Mouse (Mus musculus) megakaryocyte, embryonic 14.5 days (primary cell): ENCODE data around the gene Fbxl17. TPM values are rescaled to one million over a fixed set of nuclear protein-coding genes. Genes with fewer than 3 reads are reported as not detected.

Source experiments
- H3K27me3 ChIP-seq: replicated peaks from 2 replicates; pipeline ENCODE3; 2012; ENCODE audit warnings: inconsistent platforms
- H3K36me3 ChIP-seq: replicated peaks from 2 replicates; pipeline ENCODE3; 2012; ENCODE audit warnings: low read length, inconsistent platforms, mixed read lengths
- H3K4me1 ChIP-seq: 2 replicates; pipeline ENCODE4 v1.6.1; 2012; ENCODE audit warnings: inconsistent platforms
- H3K4me3 ChIP-seq: replicated peaks from 2 replicates; pipeline ENCODE3; 2012; ENCODE audit warnings: moderate library complexity, mild to moderate bottlenecking, inconsistent platforms
- H3K9me3 ChIP-seq: 2 replicates; pipeline ENCODE4 v1.6.1; 2012; ENCODE audit warnings: inconsistent platforms
- FLI1 ChIP-seq: IDR thresholded peaks from 2 replicates; pipeline ENCODE4 v1.6.1; 2012; ENCODE audit warnings: low read length, inconsistent platforms, mixed read lengths
- GATA1 ChIP-seq: IDR thresholded peaks from 3 replicates; pipeline ENCODE4 v1.6.1; 2012; ENCODE audit warnings: mixed read lengths, low read length, inconsistent platforms, borderline replicate concordance
- polyA plus RNA-seq: library from polyadenylated mRNA; stranded (reverse); fragments of >175 nt; gene quantifications from 2 replicates; pipeline ENCODE4 v1.2.3, GENCODE M21; 2012; ENCODE audit warnings: low replicate concordance; ENCODE audit not compliant: insufficient read depth

Gene Fbxl17
- 9.0 and 12.7 TPM in 2 replicates for polyA plus RNA-seq

DNA sequence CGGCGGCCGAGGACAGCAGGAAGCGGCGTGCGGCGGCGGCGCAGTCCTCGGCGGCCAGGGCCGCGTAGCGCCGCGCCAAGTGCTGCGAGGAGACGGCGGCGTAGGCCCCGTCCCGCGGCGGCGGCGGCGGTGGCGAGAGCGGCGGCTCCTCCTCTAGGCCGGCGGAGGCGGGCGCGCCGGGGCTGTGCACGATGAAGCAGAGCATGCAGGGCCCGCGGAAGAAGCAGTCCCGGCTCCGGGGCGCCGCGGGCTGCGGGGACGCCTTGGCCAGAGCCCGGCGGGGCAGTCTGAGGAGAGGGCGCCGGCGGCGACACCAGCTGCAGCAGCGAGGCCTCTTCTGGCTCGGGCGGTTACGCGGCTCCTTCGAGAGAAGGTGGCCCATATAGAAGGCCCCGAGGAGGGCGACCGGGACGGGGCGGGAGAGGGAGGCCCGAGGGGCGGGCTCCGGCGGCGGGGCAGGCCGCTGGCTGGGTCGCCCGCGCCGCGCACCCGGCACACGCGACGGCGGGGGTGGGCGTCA is at the start of gene Fbxl17:
TSS of gene Fbxl17 (minus strand) at position 382 of the 520 bp plus-strand sequence.
- TF ChIP-seq FLI1: no peak
- TF ChIP-seq GATA1: no peak
- no peaks in the 10 kb centered on the region for H3K9me3 ChIP-seq
- H3K4me1 ChIP-seq: peaks cover 48% of the 10 kb centered on the region
- peak within 1 kb of the TSS; percentile 95 for H3K4me3 ChIP-seq
- peaks cover 6% of the 10 kb centered on the region for H3K36me3 ChIP-seq
- H3K27me3 ChIP-seq: no peaks in the 10 kb centered on the region

DNA sequence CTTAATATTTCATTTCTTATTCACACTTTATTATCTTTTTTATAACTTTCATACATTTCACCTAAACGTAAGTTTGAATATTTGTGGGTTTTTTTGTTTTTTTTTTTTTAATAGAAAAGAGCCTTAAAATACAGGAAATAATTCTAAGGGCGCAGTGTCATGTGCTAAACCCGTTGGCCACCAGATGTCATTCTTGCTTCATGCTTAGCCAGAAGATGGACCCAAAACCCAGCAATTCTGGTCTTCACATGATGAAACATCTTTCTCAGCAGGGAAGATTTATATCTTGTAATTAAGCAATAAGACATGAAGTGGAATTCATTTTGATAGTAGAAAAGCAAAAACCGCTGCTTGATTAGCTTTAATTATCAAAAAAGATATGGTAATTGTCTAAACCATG is 47.6 kb upstream of the Fbxl17 start:
- Histone ChIP-seq H3K4me3 (no peak overlapping the region), H3K27me3 (no peaks in the 10 kb centered on the region), H3K4me1 (no peaks in the 10 kb centered on the region), H3K9me3 (peaks cover 26% of the 10 kb centered on the region), H3K36me3 (no peaks in the 10 kb centered on the region)
- no peak for TF ChIP-seq GATA1
- no peak for TF ChIP-seq FLI1

DNA sequence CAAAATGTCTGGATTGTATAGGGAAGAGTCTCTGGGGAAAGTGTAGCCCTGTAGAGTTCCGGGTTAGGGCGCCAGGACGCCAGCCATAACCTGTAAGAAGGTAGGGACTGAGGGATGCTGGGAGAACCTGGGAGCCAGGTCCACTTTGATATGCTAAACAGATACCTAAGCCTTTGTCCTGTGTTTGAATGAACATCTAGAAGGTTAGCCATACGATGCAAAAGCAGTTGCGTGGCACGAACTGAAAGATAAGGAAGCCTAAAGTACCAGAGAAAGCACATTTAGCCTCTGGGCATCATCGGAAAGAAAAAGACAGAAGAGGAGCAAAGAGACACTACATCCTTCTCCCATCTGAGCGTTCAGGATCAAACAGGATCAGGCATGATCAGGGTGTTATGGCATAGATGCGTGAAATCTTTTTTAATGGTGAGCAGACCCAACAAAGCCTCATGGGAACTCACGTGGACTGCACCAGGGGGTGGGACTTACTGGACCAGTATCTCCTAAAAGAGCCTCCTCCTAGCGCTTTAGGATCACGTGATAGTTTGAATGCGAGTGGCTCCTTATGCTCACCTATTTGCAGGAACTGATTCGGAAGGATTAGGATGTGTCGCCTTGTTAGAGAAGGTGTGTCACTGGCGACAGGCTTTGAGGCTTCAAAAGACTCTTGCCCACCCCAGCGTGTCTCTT is 34.9 kb upstream of the Fbxl17 start:
- Histone ChIP-seq H3K4me1 (no peaks in the 10 kb centered on the region), H3K36me3 (no peaks in the 10 kb centered on the region), H3K4me3 (no peak overlapping the region), H3K9me3 (peaks cover 5% of the 10 kb centered on the region), H3K27me3 (no peaks in the 10 kb centered on the region)
- no peak for TF ChIP-seq GATA1
- no peak for TF ChIP-seq FLI1

DNA sequence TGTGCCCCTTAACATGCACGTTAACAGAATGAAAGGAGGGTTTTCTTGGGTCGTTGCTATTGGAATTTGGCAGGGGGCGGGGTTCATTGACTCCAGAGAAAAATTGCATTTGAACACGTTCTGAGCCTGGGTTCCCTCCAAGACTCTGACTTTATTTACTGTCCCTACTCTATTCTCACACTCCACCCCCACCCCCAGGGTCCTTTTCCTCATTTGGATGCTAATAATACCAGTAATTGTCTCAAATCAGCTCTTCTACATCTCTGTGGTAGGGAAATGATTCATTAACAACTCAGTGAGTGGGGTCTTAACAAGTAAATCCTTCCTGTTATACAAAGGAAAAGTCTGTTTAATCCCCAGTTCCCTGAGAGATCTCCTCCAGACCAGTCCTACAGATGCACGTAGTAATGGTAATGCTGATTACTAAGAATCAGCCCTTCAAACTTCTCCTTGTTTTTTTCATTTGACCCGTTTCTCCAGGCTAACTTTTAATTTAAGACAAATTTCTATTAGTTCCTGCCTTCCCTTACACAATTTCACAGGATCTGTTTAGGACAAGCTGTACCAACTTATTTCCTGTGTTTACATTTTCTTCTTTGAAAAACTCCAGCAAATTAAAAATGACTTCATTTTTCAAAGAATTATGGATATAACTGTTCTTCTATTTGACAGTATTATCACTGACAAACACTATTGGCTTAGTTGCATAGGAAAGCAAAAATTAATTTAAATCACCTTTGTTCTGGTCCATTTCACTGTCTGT is 33.4 kb upstream of the Fbxl17 start:
- no peaks in the 10 kb centered on the region for H3K27me3 ChIP-seq
- TF ChIP-seq FLI1: no peak
- no peak for TF ChIP-seq GATA1
- no peaks in the 10 kb centered on the region for H3K36me3 ChIP-seq
- H3K9me3 ChIP-seq: peaks cover 5% of the 10 kb centered on the region
- H3K4me1 ChIP-seq: no peaks in the 10 kb centered on the region
- H3K4me3 ChIP-seq: no peak overlapping the region

DNA sequence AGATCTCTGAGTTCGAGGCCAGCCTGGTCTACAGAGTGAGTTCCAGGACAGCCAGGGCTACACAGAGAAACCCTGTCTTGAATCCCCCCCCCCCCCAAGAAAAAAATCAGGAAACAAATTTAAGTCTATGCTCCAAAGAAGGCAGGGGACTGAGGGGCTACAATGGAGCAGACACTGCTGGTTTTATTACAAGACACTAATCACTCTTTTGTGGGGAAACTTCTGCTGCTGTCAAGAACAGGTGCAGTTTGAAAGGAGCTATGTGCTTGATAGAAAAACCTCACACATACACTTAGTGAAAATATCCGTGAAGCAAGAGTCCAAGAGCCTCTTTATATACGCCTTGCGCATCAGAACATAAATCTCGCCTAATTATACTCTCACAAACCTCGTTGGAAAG is 29.7 kb upstream of the Fbxl17 start:
- Histone ChIP-seq H3K9me3 (peaks cover 5% of the 10 kb centered on the region), H3K36me3 (no peaks in the 10 kb centered on the region), H3K4me3 (no peak overlapping the region), H3K27me3 (no peaks in the 10 kb centered on the region), H3K4me1 (no peaks in the 10 kb centered on the region)
- TF ChIP-seq GATA1 (no peak), FLI1 (no peak)

DNA sequence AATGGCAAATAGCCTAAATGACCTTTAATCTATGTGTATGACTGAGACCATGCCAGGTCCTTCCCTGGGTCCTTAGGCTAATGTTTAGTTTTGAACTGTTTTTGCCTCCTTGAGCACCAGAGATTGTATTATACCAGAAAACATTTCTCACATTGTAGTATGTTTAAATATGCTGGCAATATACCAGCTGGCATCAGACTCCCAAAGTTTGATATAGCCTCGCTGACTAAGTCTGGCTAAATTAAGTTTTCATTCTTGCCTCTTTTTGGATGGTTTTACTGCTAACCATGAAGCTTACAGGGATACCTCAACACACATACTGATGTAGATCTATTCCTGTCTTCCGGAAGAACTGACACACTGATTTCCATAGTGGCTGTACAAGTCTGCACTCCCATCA is 20.9 kb upstream of the Fbxl17 start:
- H3K9me3 ChIP-seq: peaks cover 12% of the 10 kb centered on the region
- H3K36me3 ChIP-seq: no peaks in the 10 kb centered on the region
- TF ChIP-seq GATA1: no peak
- TF ChIP-seq FLI1: no peak
- H3K4me1 ChIP-seq: no peaks in the 10 kb centered on the region
- H3K27me3 ChIP-seq: no peaks in the 10 kb centered on the region
- no peak overlapping the region for H3K4me3 ChIP-seq

DNA sequence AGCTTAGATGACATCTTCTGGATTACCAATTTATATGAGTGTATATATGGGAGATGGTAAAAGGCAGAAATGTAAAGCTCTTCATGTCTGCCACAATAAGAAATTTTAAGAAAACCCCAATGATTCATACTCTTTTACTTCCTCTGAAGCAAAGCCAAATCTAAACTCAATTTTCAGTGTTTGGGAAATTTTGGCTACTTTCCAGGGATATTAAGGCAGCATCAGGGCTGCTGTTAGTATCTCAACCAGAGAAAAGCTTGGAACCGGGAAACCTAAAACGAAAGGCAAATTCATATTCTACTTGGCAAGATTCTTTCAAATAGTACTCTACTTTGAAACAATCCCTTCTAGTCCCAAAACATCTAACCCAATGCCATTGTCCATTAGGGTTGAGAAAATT is 10.6 kb upstream of the Fbxl17 start:
- H3K27me3 ChIP-seq: no peaks in the 10 kb centered on the region
- TF ChIP-seq GATA1 (no peak), FLI1 (no peak)
- no peaks in the 10 kb centered on the region for H3K9me3 ChIP-seq
- H3K4me3 ChIP-seq: no peak overlapping the region
- no peaks in the 10 kb centered on the region for H3K4me1 ChIP-seq
- no peaks in the 10 kb centered on the region for H3K36me3 ChIP-seq

DNA sequence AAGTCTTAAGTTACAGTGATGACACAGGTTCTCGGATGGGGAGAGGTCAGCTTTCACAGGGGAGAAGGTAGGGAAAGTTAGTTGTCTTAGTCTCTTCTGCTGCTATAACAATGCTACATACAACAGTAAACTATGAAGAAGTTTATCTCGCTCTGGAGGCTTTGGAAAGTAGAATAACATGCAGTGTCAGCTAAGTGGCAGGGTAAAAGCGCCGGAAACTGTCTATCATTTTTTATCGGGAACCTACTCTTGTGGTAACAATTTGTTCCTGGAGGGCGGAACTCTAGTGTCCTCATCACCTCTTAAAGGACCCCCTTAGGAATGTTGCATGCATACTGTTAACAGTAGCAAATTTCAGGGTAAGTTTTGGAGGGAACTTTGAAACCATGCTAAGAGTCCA is 1.3 kb upstream of the Fbxl17 start:
- H3K4me3 ChIP-seq: peak overlapping the region; percentile 95
- H3K27me3 ChIP-seq: no peaks in the 10 kb centered on the region
- H3K9me3 ChIP-seq: no peaks in the 10 kb centered on the region
- TF ChIP-seq FLI1 (no peak), GATA1 (no peak)
- peaks cover 4% of the 10 kb centered on the region for H3K36me3 ChIP-seq
- H3K4me1 ChIP-seq: peaks cover 36% of the 10 kb centered on the region

DNA sequence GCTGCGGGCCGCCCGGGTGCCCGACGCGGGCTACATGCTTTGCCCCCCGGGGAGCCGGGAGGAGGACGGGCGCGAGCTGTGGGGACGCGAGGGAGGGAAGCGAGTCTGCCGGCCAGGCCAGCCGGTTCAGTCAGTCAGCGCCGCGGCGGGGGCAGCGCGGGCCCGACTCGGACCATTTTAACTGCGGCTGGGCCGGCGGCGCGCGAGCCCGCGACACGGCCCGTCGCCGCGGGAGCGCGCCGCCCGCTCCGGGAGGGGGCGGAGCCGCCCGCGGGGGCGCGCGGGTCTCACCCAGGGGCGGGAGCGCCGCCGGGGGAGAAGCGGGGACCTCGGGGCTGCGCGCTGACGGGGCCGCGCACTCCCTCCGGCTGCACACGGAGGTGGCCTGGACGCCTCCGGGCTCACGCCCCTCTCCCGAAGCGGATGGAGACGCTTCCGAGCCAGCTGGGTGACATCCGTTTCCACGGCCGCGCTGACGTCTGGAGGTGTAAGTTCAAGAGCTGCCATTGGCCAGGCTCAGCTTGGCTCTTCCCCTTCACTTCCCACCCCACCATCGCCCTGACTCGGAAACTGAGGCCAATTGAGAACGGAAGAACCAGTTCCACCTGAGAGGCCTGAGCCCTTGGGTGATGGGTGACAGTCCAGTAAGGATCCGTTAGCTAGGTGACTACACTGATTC is 478 bp upstream of the Fbxl17 start:
- Histone ChIP-seq H3K4me1 (peaks cover 43% of the 10 kb centered on the region), H3K9me3 (no peaks in the 10 kb centered on the region), H3K36me3 (peaks cover 6% of the 10 kb centered on the region), H3K27me3 (no peaks in the 10 kb centered on the region), H3K4me3 (peak overlapping the region; percentile 95)
- TF ChIP-seq GATA1 (no peak), FLI1 (no peak; the same call in 1 of the 2 replicates)
